In the genomic region with DNA sequence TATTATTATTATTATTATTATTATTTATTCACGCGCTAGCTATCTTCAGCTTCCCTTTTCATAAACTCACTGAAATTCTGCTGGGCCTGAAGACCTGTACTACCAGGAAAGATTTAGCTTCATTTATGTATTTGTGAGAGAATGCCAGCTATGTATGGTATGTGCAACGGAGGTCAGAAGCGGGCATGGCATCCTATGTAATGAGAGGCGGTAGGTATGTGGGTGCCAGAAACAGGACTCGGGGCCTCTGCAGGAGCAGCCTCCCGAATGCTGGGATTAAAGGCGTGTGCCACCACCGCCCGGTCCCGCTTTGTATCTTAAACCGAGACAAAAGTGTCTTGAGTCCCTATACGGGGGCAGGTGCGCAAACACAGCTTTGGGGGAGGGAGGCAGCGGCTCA, we compare ENCODE assay signal across 1 mouse cellular context.
TF ChIP-seq lines count a peak whose summit lies in the region.

No protein-coding gene starts in this region.

TF ChIP-seq in C2C12, 6 proteins besides CTCF, POLR2A, EP300 and RAD21:
- TF ChIP-seq USF1 (IDR thresholded peaks at IDR 0.05; ENCODE audit: low read depth) (no peak), CEBPB (IDR thresholded peaks at IDR 0.05; ENCODE audit: low read depth) (no peak), FOSL1 (IDR thresholded peaks at IDR 0.05; ENCODE audit: insufficient read depth, low read length, poor library complexity, severe bottlenecking) (no peak), MAX (IDR thresholded peaks at IDR 0.05) (no peak), MYOG (IDR thresholded peaks at IDR 0.05; ENCODE audit: control insufficient read depth, extremely low read depth, insufficient read length) (no peak), MYOD1 (IDR thresholded peaks at IDR 0.05; ENCODE audit: control insufficient read depth, insufficient read length, low read depth) (no peak)
